Mouse (Mus musculus): ENCODE data around the gene Ttc9. TPM values are rescaled to one million over a fixed set of nuclear protein-coding genes. Genes with fewer than 3 reads are reported as not detected.

Gene Ttc9
- polyA plus RNA-seq, 1 experiment, result not detected

DNA sequence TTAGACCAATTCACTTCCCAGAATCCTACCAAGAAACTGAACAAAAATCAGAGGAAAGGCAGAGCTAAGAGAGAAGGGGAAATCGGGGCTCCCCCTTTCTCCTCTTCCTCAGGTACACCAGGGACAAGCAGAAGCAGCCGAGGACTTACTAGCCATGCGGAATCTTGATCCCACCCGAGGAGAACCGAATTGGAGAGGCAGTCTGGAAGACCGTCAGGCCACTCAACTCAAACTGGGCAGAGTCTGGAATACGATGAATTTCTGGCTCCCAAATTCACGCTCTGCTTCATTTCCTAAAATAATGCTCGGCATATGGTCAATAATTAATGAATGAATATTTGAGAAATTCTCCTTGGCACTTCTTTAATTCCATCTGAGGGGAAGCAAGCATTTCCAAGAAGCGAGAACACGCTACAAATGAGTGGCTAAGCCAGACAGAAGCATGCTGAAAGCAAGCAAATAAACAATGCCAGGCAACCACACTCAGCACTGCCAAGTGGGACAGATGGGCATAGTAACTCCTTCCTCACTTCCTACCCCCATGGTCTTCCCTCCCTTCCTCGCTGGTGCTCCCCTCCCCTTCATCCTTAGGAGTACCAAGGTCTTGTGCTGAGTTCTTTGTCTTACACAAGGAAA is 4.7 kb upstream of the Ttc9 start:
- no peak for TF ChIP-seq POLR2A (IDR thresholded peaks at IDR 0.05; ENCODE audit: borderline replicate concordance, low read depth, low read length)
- no peak for TF ChIP-seq CTCF (IDR thresholded peaks at IDR 0.05; ENCODE audit: low read depth, low read length)
- no peaks in the 10 kb centered on the region; the same call in 1 of the 2 replicates for H3K4me1 ChIP-seq (ENCODE audit: control insufficient read depth, insufficient read depth, low read length)
- H3K4me3 ChIP-seq (ENCODE audit: insufficient read depth, low read length), result no peak overlapping the region
- H3K27ac ChIP-seq (ENCODE audit: insufficient read depth, low read depth, low read length), result no peak overlapping the region

DNA sequence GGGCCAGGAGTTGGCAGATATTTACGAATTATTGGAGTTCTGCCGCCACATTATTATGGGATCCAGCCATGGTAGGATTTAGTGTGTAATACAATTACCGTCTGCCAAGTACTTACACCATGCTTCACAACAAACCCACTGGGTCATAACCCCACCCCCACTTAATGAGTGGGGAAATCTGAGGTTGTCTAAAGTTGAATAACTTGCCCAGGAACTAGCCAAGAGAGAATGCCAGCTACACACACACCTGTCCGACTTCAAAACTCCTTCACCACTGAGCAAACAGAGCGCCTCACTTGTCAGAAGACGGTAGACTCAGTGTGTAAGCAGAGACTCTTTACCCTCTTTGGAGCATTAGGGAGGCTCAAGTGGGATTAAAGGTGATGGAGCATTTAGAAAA is 3.6 kb upstream of the Ttc9 start:
- no peak for TF ChIP-seq POLR2A (IDR thresholded peaks at IDR 0.05; ENCODE audit: borderline replicate concordance, low read depth, low read length)
- TF ChIP-seq CTCF (IDR thresholded peaks at IDR 0.05; ENCODE audit: low read depth, low read length), result no peak
- Histone ChIP-seq H3K4me3 (ENCODE audit: insufficient read depth, low read length) (no peak overlapping the region), H3K4me1 (ENCODE audit: control insufficient read depth, insufficient read depth, low read length) (peaks cover 3% of the 10 kb centered on the region; the same call in 1 of the 2 replicates), H3K27ac (ENCODE audit: insufficient read depth, low read depth, low read length) (no peak overlapping the region)

DNA sequence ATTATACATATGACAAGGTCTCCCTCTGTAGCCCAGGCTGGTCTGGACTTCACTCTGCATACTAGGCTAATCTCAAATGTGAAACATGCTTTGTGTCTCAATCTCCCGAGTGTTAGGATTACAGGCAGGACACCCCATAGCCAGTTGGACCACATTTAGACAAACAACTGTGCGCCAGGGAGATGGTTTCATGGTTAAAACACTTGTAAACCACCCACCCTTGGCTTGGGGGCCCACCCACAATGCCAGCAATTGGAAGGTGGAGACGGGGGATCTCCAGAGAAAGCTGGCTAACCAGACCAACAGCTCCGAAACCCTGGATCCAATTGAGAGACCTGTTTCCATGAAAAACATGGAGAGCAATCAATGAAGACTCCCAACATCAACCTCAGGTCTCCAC is 3.0 kb upstream of the Ttc9 start:
- Histone ChIP-seq H3K27ac (ENCODE audit: insufficient read depth, low read depth, low read length) (no peak overlapping the region), H3K4me1 (ENCODE audit: control insufficient read depth, insufficient read depth, low read length) (peaks cover 3% of the 10 kb centered on the region; the same call in 1 of the 2 replicates), H3K4me3 (ENCODE audit: insufficient read depth, low read length) (no peak overlapping the region)
- TF ChIP-seq CTCF (IDR thresholded peaks at IDR 0.05; ENCODE audit: low read depth, low read length), result no peak
- no peak for TF ChIP-seq POLR2A (IDR thresholded peaks at IDR 0.05; ENCODE audit: borderline replicate concordance, low read depth, low read length)

DNA sequence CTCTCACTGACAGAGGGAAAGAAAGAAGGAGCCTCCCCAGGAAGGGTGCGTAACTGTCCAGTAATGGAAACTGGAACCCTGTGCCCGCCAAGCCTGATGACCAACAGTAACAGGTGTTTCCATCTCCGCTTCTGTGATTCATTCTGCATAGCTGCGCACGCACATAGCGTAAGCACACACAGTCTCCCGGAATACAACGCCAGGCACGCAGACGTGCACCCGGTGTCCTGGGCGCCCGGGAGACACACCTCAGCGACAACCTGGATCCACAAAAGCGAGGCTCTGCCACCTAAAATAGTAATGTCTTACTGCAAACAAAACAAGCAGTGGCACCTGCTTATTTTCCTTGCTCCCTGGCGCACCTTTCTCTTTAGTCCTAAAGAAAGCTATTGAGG is 532 bp upstream of the Ttc9 start:
- H3K4me1 ChIP-seq (ENCODE audit: control insufficient read depth, insufficient read depth, low read length), result peaks cover 3% of the 10 kb centered on the region; the same call in 1 of the 2 replicates
- peak overlapping the region; percentile 64 for H3K4me3 ChIP-seq (ENCODE audit: insufficient read depth, low read length)
- no peak overlapping the region for H3K27ac ChIP-seq (ENCODE audit: insufficient read depth, low read depth, low read length)
- TF ChIP-seq POLR2A (IDR thresholded peaks at IDR 0.05; ENCODE audit: borderline replicate concordance, low read depth, low read length), result no peak
- TF ChIP-seq CTCF (IDR thresholded peaks at IDR 0.05; ENCODE audit: low read depth, low read length), result no peak

DNA sequence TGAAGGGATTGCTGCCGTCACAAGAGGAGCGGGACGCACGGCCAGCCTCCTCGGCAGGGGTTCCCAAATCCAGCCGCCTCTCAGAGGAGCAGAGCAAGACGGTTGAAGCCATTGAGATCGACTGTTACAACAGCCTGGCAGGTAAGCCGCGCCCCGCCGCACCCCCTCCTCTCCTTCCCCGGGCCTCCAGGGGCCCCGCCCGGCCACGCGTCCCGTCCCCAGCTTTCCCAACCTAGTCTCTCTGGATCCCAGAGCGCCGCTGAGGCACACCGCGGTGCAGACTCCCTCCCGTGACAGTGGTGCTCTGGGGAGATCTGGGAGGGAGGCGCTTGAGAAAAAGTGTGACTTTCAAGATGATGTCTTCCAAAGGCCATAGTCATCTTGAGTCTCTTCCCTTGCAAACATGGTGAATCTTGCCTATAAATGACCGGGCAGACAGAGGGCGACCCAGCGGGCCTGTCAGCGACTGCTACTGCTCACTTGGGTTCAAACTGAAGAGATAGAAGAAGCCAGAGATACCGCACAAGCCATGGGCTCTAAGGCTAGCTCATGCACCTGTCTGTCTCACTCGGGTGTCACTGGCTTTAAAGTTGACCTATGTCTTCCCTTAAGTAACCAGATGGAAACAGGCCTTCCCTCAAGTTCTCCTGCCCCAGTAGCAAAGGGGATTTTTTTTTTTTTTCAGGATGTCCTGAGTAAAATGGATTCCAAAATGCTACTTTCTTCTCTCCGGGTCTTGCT is 782 bp downstream of the Ttc9 start:
- H3K27ac ChIP-seq (ENCODE audit: insufficient read depth, low read depth, low read length), result no peak overlapping the region
- H3K4me1 ChIP-seq (ENCODE audit: control insufficient read depth, insufficient read depth, low read length), result peaks cover 3% of the 10 kb centered on the region; the same call in 1 of the 2 replicates
- TF ChIP-seq CTCF (IDR thresholded peaks at IDR 0.05; ENCODE audit: low read depth, low read length) (no peak), POLR2A (IDR thresholded peaks at IDR 0.05; ENCODE audit: borderline replicate concordance, low read depth, low read length) (no peak)
- H3K4me3 ChIP-seq (ENCODE audit: insufficient read depth, low read length), result peak overlapping the region; percentile 64

DNA sequence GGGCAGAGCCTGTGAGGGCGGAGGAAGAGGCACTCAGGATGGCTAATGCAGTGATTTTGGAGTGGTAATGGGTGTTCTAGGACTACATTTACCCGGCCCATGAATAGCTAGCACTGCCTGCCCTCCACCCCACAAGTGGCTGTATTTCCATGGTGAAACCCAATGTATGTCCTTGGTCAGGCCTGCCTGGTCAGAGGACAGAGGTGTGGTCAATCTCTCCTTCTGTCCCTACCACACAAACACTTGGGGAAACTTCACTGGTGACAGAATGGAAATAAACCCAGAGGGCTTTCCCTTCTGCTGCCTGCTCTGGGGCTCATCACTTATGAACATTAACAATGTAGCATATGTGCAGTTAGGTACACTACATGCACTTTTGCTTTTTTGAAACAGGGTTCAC is 2.2 kb downstream of the Ttc9 start:
- Histone ChIP-seq H3K4me3 (ENCODE audit: insufficient read depth, low read length) (no peak overlapping the region), H3K27ac (ENCODE audit: insufficient read depth, low read depth, low read length) (no peak overlapping the region), H3K4me1 (ENCODE audit: control insufficient read depth, insufficient read depth, low read length) (peaks cover 3% of the 10 kb centered on the region; the same call in 1 of the 2 replicates)
- TF ChIP-seq CTCF (IDR thresholded peaks at IDR 0.05; ENCODE audit: low read depth, low read length) (no peak), POLR2A (IDR thresholded peaks at IDR 0.05; ENCODE audit: borderline replicate concordance, low read depth, low read length) (no peak)

DNA sequence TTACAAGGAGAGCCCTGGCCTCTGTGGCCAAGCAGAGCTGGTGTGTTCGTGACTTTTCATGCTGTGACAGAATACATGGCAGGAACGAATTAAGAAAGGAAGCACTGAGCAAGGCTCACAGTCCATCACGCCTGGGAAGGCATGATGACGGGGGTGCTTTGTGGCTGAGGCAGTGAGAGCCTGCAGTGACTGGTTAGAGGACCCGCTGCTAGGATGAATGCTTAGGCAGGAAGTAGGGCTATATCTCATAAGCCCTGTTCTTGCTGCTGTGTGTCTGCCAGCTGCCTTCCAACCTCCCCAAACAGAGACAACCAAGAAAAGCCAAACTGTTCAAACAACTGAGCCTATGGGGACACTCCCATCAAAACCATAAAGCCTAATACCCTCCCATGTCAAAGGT is 9.6 kb downstream of the Ttc9 start:
- TF ChIP-seq POLR2A (IDR thresholded peaks at IDR 0.05; ENCODE audit: borderline replicate concordance, low read depth, low read length), result no peak
- no peak for TF ChIP-seq CTCF (IDR thresholded peaks at IDR 0.05; ENCODE audit: low read depth, low read length)
- H3K4me3 ChIP-seq (ENCODE audit: insufficient read depth, low read length), result no peak overlapping the region
- no peaks in the 10 kb centered on the region for H3K4me1 ChIP-seq (ENCODE audit: control insufficient read depth, insufficient read depth, low read length)
- H3K27ac ChIP-seq (ENCODE audit: insufficient read depth, low read depth, low read length), result no peak overlapping the region

DNA sequence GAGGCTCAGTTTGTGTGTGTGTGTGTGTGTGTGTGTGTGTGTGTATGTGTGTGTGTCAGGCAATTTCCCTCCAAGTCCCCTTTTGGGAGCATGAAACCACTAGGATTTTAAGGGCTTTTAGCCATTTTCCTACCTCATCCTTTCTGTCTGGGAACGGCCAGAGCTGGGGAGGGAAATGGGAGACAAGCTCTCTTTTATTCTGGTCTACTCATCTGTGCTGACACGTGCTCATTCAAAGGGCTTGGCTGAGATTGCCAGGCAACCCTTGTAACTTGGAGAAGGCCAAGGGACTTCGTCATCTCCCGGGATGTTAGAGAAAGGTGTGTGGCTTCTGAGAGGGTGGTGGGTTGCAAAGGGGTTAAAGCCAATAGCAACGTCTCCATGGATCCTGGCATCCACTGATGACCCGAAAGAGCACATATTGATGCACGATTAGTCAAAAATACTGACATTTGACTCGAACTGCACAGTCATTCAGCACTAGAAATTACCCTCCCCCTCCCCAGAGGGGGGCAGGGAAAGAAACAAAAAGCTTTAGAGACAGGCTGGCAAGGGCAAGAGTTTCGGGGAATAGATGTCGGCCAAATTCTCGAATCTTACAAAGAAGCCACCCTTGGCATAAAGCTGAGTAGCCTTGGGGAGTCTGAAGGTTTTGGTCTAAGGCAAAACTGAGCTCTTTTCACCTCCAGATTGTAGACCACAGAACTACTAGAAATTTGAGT is 11.5 kb downstream of the Ttc9 start:
- no peak for TF ChIP-seq CTCF (IDR thresholded peaks at IDR 0.05; ENCODE audit: low read depth, low read length)
- no peak for TF ChIP-seq POLR2A (IDR thresholded peaks at IDR 0.05; ENCODE audit: borderline replicate concordance, low read depth, low read length)
- Histone ChIP-seq H3K4me1 (ENCODE audit: control insufficient read depth, insufficient read depth, low read length) (no peaks in the 10 kb centered on the region), H3K27ac (ENCODE audit: insufficient read depth, low read depth, low read length) (no peak overlapping the region), H3K4me3 (ENCODE audit: insufficient read depth, low read length) (no peak overlapping the region)

DNA sequence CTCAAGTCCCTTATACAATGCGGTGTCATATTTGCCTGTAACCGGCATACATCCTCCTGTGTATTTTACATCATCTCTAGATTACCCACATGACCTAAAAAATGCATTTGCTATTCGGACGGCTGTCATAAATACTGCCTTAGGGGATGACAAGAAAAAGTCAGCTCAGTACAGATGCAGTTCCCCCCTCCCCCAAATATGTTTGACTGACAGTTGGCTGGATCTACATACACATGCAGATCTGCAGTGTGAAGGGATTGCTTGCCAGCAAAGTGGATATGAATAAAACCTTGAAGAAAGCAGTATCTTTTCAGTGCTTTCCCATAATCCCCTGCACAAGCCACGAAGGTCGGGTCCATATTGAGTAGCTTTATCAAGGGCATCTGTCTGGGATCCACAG is 15.8 kb downstream of the Ttc9 start:
- no peak overlapping the region for H3K27ac ChIP-seq (ENCODE audit: insufficient read depth, low read depth, low read length)
- H3K4me1 ChIP-seq (ENCODE audit: control insufficient read depth, insufficient read depth, low read length), result no peaks in the 10 kb centered on the region
- no peak overlapping the region for H3K4me3 ChIP-seq (ENCODE audit: insufficient read depth, low read length)
- TF ChIP-seq POLR2A (IDR thresholded peaks at IDR 0.05; ENCODE audit: borderline replicate concordance, low read depth, low read length), result no peak
- no peak for TF ChIP-seq CTCF (IDR thresholded peaks at IDR 0.05; ENCODE audit: low read depth, low read length)

DNA sequence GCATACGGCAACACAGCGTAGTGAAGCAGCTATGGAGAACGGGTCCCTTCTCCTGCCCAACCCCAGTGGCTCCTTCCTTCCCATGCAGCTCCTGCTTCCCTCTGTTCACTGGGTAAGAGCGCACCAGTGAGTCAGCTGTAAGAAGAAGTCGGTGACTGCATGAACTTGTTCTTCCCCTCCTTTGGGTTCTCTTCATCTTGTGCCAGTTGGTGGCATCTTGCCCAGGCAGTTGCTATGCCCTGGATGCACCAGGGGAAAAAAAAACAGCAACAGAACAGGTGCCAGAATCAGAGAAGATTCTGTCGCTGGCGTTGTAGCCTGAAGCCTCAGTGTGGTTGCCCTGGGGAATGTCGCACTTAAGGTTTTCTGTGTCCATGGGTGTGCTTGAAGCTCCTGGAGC is 22.3 kb downstream of the Ttc9 start:
- no peak for TF ChIP-seq POLR2A (IDR thresholded peaks at IDR 0.05; ENCODE audit: borderline replicate concordance, low read depth, low read length)
- no peak for TF ChIP-seq CTCF (IDR thresholded peaks at IDR 0.05; ENCODE audit: low read depth, low read length)
- Histone ChIP-seq H3K4me3 (ENCODE audit: insufficient read depth, low read length) (no peak overlapping the region), H3K4me1 (ENCODE audit: control insufficient read depth, insufficient read depth, low read length) (peaks cover 17% of the 10 kb centered on the region), H3K27ac (ENCODE audit: insufficient read depth, low read depth, low read length) (no peak overlapping the region)
